Mouse (Mus musculus) heart, adult 18-20 months (tissue): Measurements from ENCODE around the gene Il23a. TPM values are rescaled to one million over a fixed set of nuclear protein-coding genes. Genes with fewer than 3 reads are reported as not detected.
A peak's percentile ranks its signal among the peaks of the same experiment; 100 is the strongest.
"Not testable (repeated sequence)": the region's sequence is repeated elsewhere in the genome, so short reads cannot be mapped to it uniquely, and the experiment has no call there.

Experiments
- DNase-seq, 2 experiments: peaks; one replicate each; pipeline ENCODE4 v3.0.0; 2021 to 2022; ENCODE audit warnings: mixed read lengths in 1 of 2
- long read RNA-seq, 2 experiments: library from polyadenylated mRNA; stranded (forward); transcript quantifications; one replicate each; pipeline ENCODE4 v2.0.0; 2021
- total RNA-seq, 2 experiments: library from RNA; stranded (reverse); gene quantifications; 2 replicates each; pipeline ENCODE4 v1.2.3; 2021

Il23a gene
- total RNA-seq, result not detected
- long read RNA-seq, experiment 1, partial matches to known transcripts, result 1 of 1 reads
- long read RNA-seq, experiment 1, other reads (novel, unspliced or antisense), result 0 of 1 reads
- long read RNA-seq, experiment 2, result 0 reads

DNA sequence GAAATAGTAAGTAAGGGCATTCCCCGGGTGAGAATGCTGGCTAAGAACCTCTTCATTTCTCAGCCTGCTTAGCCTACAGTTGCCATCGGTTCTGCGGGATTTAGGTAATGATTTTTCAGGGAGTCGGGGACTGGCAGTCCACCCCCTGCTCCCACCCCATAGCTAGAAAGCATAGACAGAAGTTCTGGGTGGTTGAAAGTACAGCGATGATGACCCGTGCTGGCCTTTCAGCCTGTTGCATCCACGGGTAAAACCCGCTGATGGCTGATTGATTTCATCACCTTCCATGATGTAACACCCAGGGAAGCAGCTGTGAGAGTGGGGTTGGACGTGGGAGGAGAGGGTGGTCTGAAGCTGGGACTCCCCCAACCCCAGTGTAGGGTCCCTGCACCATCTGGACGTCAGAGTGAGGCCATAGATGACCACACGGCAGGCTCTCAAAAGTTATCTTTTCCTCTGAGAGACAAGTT, at the start of gene Il23a:
Gene Il23a, minus strand, starts transcription at position 51 of the 470 bp plus-strand sequence.
- DNase-seq, result no peak

DNA sequence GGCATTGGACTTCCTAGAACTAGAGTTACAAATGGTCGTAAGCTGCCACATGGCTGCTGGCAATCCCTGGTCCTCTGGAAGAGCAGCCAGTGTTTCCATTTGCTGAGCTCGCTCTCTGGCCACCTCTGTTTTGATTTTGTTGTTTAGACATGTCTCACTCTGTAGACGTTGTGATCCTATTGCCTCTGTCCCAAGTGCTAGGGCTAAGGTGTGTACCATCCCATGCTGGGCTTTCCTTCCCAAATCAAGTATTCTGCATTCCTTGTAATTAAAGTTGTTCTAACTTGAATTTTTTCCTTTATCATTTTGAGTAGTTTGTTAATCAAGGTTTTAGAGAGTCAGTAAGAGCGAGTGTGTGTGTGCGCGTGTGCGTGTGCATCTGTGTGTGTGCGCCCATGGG, 49.0 kb upstream of the Il23a start:
- no peak for DNase-seq

DNA sequence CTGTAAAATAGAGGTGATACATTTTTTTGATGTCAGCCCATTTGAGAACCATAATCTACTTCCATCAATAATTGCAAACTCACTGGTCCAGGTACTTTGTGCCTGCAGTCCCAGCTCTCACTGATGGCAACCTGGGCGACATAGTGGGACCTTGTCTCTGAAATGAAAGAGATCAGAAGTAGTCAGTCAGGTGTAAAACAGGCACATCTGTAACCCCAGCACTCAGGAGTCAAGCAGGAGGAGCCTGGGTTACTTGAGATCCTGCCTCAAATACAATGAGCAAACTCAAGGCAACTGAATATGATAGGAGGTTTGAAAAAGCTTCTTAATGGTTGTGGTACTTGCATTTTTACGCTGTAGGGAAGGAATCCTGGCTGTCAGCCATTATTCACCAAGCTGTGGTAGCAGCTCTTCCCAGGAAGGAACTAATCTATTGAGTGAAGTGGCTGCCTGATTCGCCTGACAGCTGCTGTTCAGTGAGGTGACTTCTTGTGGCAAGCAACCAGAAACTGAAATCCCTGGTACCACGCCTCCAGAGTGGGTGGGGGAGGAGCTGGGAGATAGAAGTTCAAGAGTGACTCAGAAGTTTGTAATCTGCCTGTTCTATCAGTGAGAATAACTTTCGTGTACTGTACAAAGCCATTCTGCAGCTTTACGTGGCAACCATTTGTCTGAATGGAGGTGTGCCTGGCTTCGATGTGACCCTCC, 46.2 kb upstream of the Il23a start:
- peak; percentile 87 to 92 for DNase-seq

DNA sequence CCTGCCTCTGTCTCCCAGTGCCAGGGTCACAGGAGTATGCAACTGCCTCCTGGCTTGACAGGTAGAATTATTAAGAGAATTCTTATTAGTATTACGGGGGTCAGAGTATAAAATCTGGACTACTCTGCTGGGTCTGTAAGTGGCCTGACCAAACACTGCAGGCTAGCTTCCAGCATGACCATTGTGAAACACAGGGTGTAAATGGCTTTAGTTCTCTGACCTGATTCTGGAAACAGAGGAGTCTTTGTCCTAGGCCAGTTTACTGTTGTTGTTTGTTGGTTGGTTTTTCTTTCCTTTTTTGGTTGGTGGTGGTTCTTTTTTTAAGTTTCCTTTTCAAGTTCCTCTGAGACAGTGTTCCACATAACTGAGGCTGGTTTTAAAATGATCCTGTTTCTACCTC, 44.9 kb upstream of the Il23a start:
- DNase-seq, result no peak

DNA sequence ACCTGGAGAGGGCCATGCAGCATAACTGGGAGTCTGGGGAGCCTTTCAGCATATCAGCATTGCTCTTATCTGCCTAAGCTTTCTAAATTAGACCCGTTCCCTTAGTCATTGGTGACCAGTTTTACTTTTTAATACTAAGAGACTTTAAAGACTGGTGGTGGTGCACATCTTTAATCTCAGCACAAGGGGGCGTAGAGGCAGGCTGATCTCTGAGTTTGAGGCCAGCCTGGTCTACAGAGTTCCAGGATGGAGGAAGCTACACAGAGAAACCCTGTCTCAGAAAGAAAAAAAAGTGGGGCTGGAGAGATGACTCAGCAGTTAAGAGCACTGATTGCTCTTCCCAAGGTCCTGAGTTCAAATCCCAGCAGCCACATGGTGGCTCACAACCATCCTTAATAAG, 41.7 kb upstream of the Il23a start:
- no peak for DNase-seq

DNA sequence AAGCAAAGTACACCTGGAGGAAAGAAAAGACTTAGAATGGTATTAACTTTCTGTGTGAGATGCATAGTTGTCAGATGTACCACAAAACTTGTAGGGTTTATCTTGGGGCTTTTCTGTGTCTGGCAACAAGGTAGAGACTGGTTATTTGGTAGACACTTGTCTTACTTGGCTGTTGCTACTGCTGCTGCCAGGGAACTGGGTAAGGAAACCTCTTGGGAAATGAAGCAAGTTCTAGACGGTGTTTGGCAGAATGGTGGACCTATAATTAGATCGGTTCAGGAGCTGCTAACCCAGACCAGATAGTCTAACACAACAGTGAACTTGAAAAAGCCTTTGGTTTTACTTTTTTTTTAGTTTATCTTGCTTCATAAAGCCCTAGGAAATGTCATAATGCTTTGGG, 40.4 kb upstream of the Il23a start:
- DNase-seq, result peak; percentile 42 to 64

DNA sequence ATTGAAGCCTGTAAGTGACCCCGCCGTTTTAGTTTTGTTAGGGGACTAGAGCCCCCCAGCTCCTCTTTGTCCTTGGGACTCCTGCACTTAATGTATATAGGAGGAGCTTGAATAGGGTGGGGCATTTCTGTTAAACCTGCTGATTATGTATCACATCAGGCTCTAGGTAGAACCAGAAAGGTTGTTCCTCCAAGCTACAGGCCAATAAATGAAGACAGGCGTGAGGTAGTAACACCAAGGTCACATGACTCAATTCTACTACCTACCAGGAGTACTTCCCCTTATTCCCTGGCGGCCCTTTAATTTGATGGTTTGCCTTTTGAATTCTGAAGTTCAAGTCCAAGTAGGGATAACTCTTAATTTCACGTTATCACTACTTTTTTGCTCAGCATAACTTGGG, 39.9 kb upstream of the Il23a start:
- no peak for DNase-seq

DNA sequence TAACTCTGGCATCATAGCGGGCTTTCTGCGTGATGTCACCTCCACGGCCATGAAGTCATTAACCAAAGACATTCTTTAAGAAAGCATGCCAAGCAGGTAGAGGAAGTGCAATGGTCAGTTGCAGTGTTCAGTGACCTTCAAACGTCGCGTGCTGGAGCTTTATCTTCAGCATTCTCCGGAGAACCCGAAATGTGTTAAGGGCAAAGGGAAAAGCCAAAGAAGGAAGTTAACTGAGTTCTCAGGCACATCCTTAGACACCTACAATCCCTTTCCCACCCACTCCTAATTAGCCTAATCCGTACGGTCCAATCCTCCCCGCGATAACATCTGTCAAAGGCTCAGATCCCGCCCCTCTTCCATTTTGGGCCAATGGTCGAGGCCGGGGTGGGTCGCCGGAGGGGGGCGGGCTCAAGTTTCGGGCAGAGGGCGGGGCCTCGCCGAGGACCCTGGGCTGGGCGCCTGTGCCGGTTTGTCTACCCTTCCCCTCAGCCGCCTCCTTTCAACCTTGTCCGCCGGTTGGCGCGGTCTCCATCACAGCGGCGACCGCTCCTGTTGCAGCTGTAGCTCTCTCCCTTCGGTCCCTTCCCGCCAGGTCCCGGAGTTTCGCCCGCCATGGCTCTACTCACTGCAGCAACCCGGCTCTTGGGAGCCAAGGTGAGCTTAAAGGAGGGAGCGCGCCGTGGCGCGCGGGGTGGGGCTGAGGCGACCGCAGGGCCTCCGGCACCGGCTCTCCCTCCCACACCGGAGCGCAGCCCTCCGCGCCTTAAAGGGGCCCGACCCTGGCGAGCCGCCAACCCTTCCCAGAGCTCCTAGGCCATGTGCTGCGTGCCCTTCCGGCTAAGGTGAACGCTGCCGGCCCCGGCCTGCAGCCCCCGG, 39.0 kb upstream of the Il23a start, which contains the start of gene Cs:
Gene Cs, plus strand, starts transcription at position 429 of the 876 bp plus-strand sequence.
- DNase-seq, result peak; percentile 98

DNA sequence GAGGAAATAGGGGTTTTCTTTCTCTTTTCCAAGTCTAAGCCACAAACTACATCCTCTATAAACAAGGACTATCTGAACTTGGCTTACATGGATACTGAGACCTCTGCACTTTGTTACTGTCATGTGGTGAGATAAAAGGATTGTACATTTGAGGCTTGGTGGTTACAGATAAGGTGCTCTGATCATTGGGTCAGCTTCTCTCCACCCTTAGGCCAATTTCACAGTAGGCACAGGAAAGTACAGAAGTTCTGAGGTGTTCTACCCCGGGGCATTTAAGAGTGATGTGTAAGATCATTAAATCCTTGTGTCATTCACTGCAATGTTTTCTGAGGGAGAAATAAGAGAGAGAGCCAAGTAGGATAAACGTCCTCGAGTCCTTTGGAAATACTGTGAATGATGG, 38.0 kb upstream of the Il23a start:
- no peak for DNase-seq

DNA sequence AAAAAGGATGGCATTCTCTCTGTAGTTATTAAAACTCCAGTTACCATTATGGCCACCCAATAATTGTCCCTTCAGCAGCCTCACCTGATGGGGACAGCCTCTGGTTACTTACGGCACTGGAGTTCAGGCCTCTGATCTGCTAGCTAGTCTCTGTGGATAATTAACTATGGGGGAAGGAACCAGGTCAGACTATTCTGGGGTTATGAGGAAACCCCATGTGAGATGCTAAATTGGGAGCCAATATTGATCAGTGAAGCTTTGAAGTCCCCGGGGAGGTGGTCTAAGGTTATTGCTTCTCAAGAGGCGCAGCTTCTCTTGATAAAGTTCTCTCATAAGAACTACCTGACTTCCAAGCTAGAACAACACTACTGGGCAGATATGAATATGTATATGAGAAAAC, 37.6 kb upstream of the Il23a start:
- no peak for DNase-seq

DNA sequence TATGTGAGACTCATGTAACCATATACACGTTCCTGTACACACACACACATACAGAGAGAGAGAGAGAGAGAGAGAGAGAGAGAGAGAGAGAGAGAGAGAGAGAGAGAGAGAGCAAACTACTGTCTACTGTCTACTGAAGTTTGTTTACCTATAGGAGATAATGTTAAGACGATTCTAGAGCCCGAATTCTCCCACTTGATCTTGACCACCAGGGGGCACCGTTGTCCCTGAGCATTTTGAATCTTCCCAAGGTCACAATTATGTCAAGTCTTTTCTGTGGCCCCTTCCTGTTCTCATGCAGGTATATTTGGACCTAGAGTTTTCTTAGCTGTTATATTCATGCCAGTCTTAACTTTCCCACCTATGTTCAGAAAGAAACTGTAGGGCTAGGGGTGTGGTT, 37.0 kb upstream of the Il23a start:
- DNase-seq, result peak; percentile 75 to 92

DNA sequence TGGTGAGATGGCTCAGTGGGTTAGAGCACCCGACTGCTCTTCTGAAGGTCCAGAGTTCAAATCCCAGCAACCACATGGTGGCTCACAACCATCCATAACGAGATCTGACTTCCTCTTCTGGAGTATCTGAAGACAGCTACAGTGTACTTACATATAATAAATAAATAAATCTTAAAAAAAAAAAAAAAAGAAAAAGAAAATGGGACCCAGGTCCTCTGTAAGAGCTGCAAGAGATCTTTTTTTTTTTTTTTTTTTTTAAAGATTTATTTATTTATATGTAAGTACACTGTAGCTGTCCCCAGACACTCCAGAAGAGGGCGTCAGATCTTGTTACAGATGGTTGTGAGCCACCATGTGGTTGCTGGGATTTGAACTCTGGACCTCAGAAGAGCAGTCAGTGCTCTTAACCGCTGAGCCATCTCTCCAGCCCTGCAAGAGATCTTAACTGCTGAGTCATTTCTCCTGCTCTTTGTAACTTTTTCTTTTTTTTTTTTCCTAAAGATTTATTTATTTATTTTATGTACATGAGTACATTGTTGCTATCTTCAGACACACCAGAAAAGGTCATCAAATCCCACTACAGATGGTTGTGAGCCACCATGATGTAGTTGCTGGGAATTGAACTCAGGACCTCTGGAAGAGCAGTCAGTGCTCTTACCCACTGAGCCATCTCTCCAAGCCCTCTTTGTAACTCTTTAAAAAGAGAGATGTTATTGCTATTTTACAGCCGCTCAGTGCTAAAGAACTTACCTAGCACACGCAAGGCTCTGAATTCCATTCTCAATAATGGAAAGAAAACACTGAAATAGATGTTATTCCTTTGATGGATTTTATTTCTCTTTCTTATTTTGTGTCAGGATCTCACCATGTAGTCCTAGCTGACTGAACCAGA, 34.1 kb upstream of the Il23a start:
- DNase-seq, result not testable (repeated sequence)

DNA sequence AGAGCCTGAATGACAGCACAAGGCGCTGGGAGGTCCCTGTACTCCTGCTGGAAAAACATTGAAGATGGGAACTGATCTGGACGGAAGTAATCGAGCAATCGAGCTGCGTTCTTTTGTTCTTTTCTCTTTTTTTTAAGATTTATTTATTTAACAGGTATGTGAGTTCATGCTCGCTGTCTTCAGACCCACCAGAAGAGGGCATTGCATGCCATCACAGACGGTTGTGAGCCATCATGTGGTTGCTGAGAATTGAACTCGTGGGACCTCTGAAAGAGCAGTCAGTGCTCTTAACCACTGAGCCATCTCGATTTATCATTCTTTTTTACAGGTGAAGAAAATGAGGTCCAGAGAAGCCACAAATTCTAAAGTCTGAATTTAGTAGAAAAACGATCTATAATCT, 29.1 kb upstream of the Il23a start:
- DNase-seq, result no peak

DNA sequence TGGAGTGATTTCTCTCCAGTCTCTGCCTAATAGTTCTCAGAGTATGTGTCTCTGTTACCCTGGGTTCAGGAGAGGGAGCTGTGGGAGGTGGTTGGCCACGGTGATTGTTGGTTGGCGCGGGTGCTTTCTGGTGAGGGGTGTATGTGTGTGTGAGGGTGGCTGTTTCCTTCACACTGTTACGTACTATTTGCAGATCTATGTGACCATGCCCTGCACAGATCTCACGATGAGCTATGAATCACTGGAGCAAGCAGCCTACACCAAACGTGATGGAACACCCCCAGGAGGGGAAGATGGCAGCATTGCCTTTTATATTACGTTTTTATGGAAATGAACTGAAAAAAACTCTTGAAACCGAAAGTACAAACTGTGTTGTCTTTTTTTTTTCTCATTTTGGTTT, 28.3 kb upstream of the Il23a start:
- DNase-seq, result no peak

DNA sequence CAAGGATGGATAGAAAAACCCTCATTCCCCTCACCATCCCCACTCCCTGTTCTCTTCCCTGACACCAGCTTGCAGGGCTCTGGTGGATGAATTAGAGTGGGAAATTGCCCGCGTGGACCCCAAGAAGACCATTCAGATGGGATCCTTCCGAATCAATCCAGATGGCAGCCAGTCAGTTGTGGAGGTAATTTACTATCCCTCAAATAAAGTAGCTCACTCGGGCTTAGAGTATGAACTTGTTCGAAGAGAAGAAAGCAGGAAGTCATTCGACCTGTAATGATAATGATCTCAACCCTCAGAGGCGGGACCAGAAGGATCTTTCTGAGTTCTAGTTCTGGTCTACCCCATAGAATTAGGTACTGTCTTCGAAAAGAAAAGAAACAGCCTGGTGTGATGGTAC, 25.0 kb upstream of the Il23a start:
- no peak for DNase-seq

DNA sequence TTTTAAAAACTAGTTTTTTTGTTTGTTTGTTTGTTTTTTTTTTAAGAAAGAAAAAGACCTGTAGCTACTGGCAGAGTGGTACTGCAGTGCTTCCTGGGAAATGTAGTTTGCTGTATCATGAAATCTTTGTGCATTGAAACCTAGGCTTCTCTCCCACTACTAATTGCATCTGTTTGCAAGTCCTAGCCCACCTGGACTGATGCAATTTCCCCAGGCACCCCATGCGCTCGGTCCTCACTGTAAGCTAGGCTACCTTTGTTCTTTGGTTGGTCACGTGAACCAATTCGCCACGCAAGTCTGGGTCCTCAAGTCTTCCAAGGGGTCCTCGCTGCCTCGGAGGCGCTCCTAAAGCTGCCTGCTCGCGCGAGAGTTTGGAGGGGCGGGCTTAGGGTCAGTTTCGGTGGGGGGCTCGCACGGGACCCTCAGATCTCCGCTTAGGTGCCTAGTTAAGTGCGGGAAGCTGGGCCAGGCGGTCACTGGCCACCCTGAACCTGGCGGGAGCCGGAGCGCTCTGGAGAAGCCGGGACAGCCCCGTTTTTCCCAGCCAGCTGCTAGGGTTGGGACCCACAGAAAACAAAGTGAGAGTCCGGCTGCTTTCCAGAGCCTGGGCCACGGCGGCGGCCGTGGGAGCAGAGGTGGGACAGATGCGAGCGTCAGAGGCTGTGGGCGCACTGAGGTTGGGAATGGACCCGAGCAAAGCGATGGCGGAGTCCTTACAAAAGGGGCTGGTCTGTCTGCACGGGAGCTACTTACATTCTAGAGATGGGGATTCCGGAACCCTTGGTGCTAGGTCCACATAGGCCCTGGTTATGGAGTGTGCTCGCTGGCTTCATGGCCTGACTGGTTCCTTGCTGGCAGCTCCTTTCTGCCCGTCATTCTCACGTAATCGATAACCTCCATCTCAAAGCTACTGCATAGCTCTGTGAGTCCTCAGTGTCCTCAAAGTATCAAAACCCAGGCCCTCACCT, 23.9 kb upstream of the Il23a start, which contains the start of gene Cnpy2:
Gene Cnpy2, plus strand, starts transcription at position 319 of the 968 bp plus-strand sequence.
- peak; percentile 87 to 91 for DNase-seq

DNA sequence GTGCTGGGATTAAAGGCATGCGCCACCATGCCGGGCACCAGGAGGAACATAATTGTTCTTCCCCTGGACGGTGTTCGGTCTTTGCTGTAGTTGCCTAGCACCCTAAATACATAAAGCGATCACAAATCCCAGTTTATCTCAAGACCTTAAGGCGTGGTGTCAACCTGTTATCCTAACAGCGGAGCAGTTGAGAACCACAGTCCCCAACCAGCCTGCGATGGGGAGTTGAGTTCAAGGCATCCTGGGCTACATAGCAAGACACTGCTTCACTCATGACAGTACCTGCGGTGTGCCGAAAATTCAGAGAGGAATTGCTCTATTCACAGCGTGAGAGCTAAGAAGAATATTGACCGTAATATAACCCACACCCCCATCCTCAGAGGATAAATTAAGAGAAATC, 23.1 kb upstream of the Il23a start:
- DNase-seq, result no peak

DNA sequence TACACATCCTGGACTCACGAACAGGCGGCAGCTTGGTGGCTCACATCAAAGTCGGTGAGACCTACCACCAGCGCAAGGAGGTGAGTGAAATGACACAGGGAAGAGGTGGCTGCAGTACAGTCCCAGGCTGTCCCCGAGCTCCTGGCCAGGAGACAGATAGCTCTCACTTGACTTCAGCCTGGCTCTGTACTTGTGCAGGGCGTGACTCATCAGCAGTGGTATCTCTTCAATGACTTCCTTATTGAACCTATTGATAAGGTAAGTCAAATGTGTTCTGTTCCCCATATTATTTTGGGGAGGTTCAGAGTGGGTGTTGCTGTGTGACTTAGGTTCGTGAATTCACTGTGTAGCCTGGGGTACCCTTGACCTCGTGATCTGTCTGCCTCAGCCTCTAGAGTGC, 17.0 kb upstream of the Il23a start:
- DNase-seq, result no peak

DNA sequence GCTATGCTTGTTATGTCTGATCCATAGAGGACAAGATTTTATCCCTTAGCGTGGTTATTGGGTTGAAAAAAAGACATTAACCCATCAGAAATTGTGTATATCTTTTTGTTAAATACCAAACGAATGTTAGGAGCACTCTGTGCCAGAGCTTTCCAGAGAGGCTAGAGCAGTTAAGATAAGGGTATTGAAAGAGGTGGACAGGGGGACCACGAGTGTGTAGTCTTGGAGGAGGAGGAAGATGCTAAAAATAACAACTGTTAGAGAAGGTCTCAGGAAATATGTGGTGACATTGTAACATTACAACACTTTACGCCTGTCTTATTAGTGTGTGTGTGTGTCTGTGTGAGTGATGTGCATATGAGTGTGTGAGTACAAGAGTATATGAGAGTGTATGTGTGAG, 12.3 kb upstream of the Il23a start:
- DNase-seq, result no peak

DNA sequence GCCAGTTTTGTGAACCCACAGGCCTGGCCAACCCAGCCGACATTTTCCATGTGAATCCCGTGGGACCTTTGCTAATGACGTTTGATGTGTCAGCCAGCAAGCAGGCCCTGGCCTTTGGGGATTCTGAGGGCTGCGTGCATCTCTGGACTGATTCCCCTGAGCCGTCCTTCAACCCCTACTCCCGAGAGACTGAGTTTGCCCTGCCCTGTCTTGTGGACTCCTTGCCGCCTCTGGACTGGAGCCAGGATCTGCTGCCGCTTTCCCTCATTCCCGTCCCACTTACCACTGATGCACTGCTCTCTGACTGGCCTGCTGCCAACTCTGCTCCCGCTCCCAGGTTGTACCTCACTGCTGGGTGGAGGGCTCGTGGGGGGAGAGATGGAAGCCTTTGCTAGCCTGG, 11.6 kb upstream of the Il23a start:
- peak in 1 of 2 experiments; percentile 19 for DNase-seq

DNA sequence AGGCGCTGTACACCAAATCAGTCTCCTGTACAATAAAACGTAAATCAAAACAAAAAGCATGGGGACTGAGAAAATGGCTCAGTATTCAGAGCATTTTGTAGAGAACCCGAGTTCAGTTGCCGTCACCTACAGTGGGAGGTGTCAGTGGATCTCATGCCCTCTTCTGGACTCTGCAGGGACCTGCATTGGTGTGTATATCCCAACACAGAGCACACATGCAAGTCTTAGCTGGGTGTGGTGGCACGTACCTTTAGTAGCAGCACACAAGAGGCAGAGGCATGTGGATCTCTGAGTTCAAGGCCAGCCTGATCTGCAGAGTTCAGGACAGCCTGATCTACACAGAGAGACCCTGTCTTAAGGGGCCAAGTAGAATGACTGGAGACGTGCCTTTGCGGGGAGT, 11.1 kb upstream of the Il23a start:
- no peak for DNase-seq
